Mouse (Mus musculus) ES-E14 (cell line): ENCODE measurements around the gene Gramd1b.

Experiments
- CHD2 ChIP-seq: IDR thresholded peaks from 2 replicates; pipeline ENCODE4 v1.6.1; 2014; ENCODE audit warnings: mild to moderate bottlenecking, low read depth, low read length, inconsistent platforms
- ZC3H11A ChIP-seq: IDR thresholded peaks from 2 replicates; pipeline ENCODE4 v1.6.1; 2012; ENCODE audit warnings: low read depth, mild to moderate bottlenecking, inconsistent platforms, low read length, borderline replicate concordance
- ZNF384 ChIP-seq: IDR thresholded peaks from 2 replicates; pipeline ENCODE4 v1.6.1; 2012; ENCODE audit warnings: low read depth, low read length, inconsistent platforms

- TF ChIP-seq CHD2, result no peak
- no peak for TF ChIP-seq ZNF384
- no peak for TF ChIP-seq ZC3H11A
Observed at GRCm38 (mm10) chr9:40277671-40278070, 253.5 kb downstream of the Gramd1b start.
